Mouse (Mus musculus): ENCODE measurements around the gene Shc2. TPM values are rescaled to one million over a fixed set of nuclear protein-coding genes. Genes with fewer than 3 reads are reported as not detected.

Gene Shc2
- not detected for total RNA-seq (2023)

GRCm38 (mm10) chr10:79637128-79638110, at the start of gene Shc2:
Gene Shc2 (minus strand): TSS chr10:79637918.

GRCm38 (mm10) chr10:79681591-79682245, 44.0 kb upstream of the Shc2 start, which contains the start of gene Cdc34:
Gene Cdc34 (plus strand): TSS chr10:79682195.

GRCm38 (mm10) chr10:79668771-79669575, 31.3 kb upstream of the Shc2 start, which contains the start of gene Tpgs1:
Gene Tpgs1 (plus strand): TSS chr10:79669369.

GRCm38 (mm10) chr10:79664131-79664665, 26.5 kb upstream of the Shc2 start, which contains the start of gene Madcam1:
Gene Madcam1 (plus strand): TSS chr10:79664559.

GRCm38 (mm10) chr10:79645711-79646110, 8.0 kb upstream of the Shc2 start, which contains the start of gene Odf3l2:
Gene Odf3l2 (minus strand): TSS chr10:79645738.

GRCm38 (mm10) chr10:79613578-79614304, 24.0 kb downstream of the Shc2 start, which contains the start of gene C2cd4c:
Gene C2cd4c (minus strand): TSS chr10:79614025.

GRCm38 (mm10) chr10:79587061-79587751, 50.5 kb downstream of the Shc2 start, which contains the start of gene Theg:
Gene Theg (minus strand): TSS chr10:79587331.

Other genes with a start within 250 kb of the Shc2 start
- gene Vmn2r83, start 169.2 kb downstream of the Shc2 start, total RNA-seq (2023), result not detected
- 2.9 TPM for gene Plpp2, start 104.1 kb downstream of the Shc2 start, total RNA-seq (2023)
- 57.4 TPM for gene Mier2, start 82.7 kb downstream of the Shc2 start, total RNA-seq (2023)
- gene Theg, start 50.6 kb downstream of the Shc2 start, total RNA-seq (2023), result not detected
- gene C2cd4c, start 23.9 kb downstream of the Shc2 start, total RNA-seq (2023), result not detected
- gene Odf3l2, start 7.8 kb upstream of the Shc2 start, total RNA-seq (2023), result not detected
- gene Madcam1, start 26.6 kb upstream of the Shc2 start, total RNA-seq (2023), result not detected
- gene Tpgs1, start 31.5 kb upstream of the Shc2 start, total RNA-seq (2023), result 18.3 TPM
- gene Cdc34, start 44.3 kb upstream of the Shc2 start, total RNA-seq (2023), result 81.6 TPM
- gene Gzmm, start 51.1 kb upstream of the Shc2 start, total RNA-seq (2023), result 2.1 TPM
- 88.4 TPM for gene Bsg, start 66.6 kb upstream of the Shc2 start, total RNA-seq (2023)
- gene Hcn2, start 78.7 kb upstream of the Shc2 start, total RNA-seq (2023), result not detected
- 48.0 TPM for gene Polrmt, start 108.7 kb upstream of the Shc2 start, total RNA-seq (2023)
- not detected for gene Fgf22, start 117.2 kb upstream of the Shc2 start, total RNA-seq (2023)
- gene Rnf126, start 129.0 kb upstream of the Shc2 start, total RNA-seq (2023), result 58.0 TPM
- not detected for gene Fstl3, start 139.4 kb upstream of the Shc2 start, total RNA-seq (2023)
- not detected for gene Prss57, start 153.0 kb upstream of the Shc2 start, total RNA-seq (2023)
- gene Palm, start 155.7 kb upstream of the Shc2 start, total RNA-seq (2023), result 2.8 TPM
- gene Misp, start 183.1 kb upstream of the Shc2 start, total RNA-seq (2023), result not detected
- gene Ptbp1, start 216.5 kb upstream of the Shc2 start, total RNA-seq (2023), result 788 TPM
- not detected for gene Prtn3, start 236.6 kb upstream of the Shc2 start, total RNA-seq (2023)
- 2.3 TPM for gene Plppr3, start 236.7 kb upstream of the Shc2 start, total RNA-seq (2023)
- gene Elane, start 248.3 kb upstream of the Shc2 start, total RNA-seq (2023), result not detected